Mouse (Mus musculus) heart, adult 2 months (tissue): Measurements from ENCODE around the gene Rps6ka3.

Experiments
- EP300 ChIP-seq: fragments of 200-500 bp; IDR thresholded peaks from 2 replicates; pipeline ENCODE4 v1.6.1; 2011; ENCODE audit warnings: low read depth, low read length, control low read depth; ENCODE audit not compliant: insufficient read depth
- POLR2A ChIP-seq: fragments of 200-500 bp; IDR thresholded peaks from 2 replicates; pipeline ENCODE4 v1.6.1; 2011; ENCODE audit warnings: mild to moderate bottlenecking, low read depth, low read length, control low read depth; ENCODE audit not compliant: insufficient read depth

DNA sequence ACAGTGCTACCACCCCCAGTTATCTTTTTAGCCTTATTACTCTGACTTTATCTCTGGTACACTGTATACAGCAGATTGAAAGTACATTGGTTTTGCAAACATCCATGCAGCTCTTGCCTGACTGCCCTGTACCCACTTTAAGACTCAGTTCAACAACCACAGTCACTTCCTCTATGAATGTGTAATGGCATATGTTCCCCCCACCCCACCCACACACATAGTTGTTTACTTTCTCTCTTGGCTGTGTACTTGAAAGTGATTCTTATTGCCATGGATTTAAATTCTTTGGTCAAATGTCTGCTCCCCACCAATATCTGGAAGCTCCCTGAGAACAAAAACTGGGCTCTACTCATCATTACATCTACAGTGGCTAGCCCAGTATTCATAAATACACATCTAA lies 10.6 kb upstream of the Rps6ka3 start:
- TF ChIP-seq EP300 (no peak), POLR2A (no peak)
